Mouse (Mus musculus): ENCODE measurements around the gene Sobp. TPM values are rescaled to one million over a fixed set of nuclear protein-coding genes. Genes with fewer than 3 reads are reported as not detected.
A peak's percentile ranks its signal among the peaks of the same experiment; 100 is the strongest.

Sobp gene
- total RNA-seq (2014; fragmentation: Nextera tagmentation) (not detected in 2 replicates), total RNA-seq (2017) (under 0.01 TPM in 1 of 2 replicates, not detected in the other), polyA plus RNA-seq (2012) (not detected in 2 replicates)

DNA sequence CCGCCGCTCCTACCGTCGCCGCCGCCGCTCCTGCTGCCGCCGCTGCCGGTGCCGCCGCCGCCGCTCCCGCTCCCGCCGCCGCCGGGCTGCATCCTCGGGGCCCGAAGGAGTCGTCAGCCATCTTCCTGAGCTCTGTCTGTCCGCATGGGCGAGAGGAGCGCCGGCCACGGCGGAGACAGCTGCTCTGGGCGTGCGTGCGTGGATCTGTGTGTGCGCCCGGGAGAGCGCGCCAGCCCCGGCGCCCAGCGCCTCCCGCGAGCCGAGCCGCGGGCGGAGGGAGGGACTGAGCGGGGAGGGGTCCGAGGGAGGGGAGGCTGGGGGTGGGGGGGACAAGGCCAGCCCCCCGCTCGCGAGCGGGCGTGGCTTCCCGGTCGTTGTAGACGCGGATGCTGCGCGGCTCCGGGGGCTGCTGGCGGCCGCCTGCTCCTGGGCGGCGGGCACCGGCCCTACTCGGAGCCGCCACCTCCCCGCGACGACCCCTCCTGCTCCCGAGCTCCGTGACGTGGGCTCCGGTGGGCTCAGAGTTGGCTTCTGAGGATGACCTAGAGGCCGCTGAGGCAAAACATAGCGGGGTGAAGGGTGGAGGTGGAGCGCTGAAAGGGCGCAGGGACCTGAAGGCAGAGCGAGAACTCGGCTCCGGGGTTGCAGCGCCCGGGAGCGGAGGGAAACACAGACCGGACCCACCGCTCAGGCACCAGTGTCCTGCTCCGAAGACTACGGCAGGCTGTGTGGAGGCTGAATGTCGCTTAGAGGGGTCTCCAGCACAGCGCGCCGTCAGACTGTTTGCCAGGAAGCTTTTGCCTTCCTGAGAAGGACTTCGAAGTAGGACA lies at the start of gene Sobp, which contains the start of gene 9030612E09Rik:
Gene Sobp (minus strand): TSS at position 205 of the 830 bp plus-strand sequence.
Gene 9030612E09Rik (plus strand): TSS at position 379 of the 830 bp plus-strand sequence.
- Histone ChIP-seq H3K4me3 (ENCODE audit: low read depth, low read length) (no peak within 1 kb of the TSS), H3K27me3 (ENCODE audit: insufficient read depth, low read length) (0 out of 2 replicates have a peak, but pooled peaks cover 6% of the 10 kb centered on the region), H3K9me3 (replicated peaks) (no peaks in the 10 kb centered on the region), H3K36me3 (replicated peaks) (no peaks in the 10 kb centered on the region), H3K4me1 (ENCODE audit: insufficient read depth, low read depth, low read length) (no peaks in the 10 kb centered on the region)
- no peak for DNase-seq (ENCODE audit: low spot score)
- no peak for TF ChIP-seq GATA1 (IDR thresholded peaks at IDR 0.05; ENCODE audit: borderline replicate concordance, low read length)
- TF ChIP-seq TAL1 (conservative IDR thresholded peaks at IDR 0.05; ENCODE audit: low read depth, low read length), result no peak
- no peak for TF ChIP-seq GATA2 (IDR thresholded peaks at IDR 0.05; ENCODE audit: borderline replicate concordance, low read depth, low read length)
- no peak for ATAC-seq (ENCODE audit: extremely low read depth, insufficient number of reproducible peaks, low FRiP score, poor library complexity, severe bottlenecking)

DNA sequence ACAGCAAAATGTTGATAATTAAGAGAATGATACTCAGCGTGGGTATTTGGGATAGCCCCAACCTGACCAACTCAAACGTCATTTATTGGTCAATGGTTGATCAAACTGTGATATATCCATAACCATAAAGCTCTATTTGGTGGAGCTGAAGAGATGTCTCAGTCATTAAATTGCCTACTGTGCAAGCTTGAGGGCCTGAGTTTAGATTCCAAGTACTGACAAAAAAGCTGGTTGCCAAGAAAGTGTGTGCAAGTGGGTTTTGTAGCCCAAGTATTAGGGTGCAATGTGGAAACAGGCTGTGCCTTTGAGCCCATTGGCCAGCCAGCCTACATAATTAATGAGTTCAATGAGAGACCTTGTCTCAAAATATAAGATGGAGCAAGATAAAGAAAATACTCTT lies 49.1 kb upstream of the Sobp start:
- ATAC-seq (ENCODE audit: extremely low read depth, insufficient number of reproducible peaks, low FRiP score, poor library complexity, severe bottlenecking), result no peak
- Histone ChIP-seq H3K4me3 (ENCODE audit: low read depth, low read length) (no peak overlapping the region), H3K27me3 (ENCODE audit: insufficient read depth, low read length) (no peaks in the 10 kb centered on the region), H3K4me1 (ENCODE audit: insufficient read depth, low read depth, low read length) (no peaks in the 10 kb centered on the region; the same call in 1 of the 2 replicates), H3K9me3 (replicated peaks) (no peaks in the 10 kb centered on the region), H3K36me3 (replicated peaks) (peaks cover 10% of the 10 kb centered on the region)
- TF ChIP-seq CTCF (IDR thresholded peaks at IDR 0.05; ENCODE audit: low read depth, low read length) (no peak), TAL1 (conservative IDR thresholded peaks at IDR 0.05; ENCODE audit: low read depth, low read length) (no peak), GATA2 (IDR thresholded peaks at IDR 0.05; ENCODE audit: borderline replicate concordance, low read depth, low read length) (no peak), POLR2AphosphoS5 (IDR thresholded peaks at IDR 0.05; ENCODE audit: insufficient replicate concordance, low read depth, low read length) (no peak), GATA1 (IDR thresholded peaks at IDR 0.05; ENCODE audit: borderline replicate concordance, low read length) (no peak)
- no peak for DNase-seq (ENCODE audit: low spot score)

DNA sequence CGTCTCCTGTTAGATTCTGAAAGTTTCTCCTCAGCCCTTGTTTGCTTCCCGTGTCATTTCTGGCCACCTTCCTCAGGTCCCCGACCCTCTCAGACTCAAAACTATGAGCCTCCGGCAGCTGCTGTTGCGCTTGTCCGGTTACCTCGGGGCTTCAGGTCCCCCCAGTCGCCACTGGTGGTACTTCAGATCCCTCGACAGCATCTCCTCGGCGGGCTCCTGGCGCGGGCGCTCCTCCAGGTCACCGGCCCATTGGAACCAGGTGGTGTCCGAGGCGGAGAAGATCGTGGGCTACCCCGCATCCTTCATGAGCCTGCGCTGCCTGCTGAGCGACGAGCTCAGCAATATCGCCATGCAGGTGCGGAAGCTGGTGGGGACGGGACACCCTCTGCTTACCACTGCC lies 47.3 kb upstream of the Sobp start:
- Histone ChIP-seq H3K4me3 (ENCODE audit: low read depth, low read length) (peak overlapping the region; percentile 82), H3K4me1 (ENCODE audit: insufficient read depth, low read depth, low read length) (no peaks in the 10 kb centered on the region; the same call in 1 of the 2 replicates), H3K36me3 (replicated peaks) (peaks cover 3% of the 10 kb centered on the region), H3K27me3 (ENCODE audit: insufficient read depth, low read length) (no peaks in the 10 kb centered on the region), H3K9me3 (replicated peaks) (no peaks in the 10 kb centered on the region)
- TF ChIP-seq POLR2AphosphoS5 (IDR thresholded peaks at IDR 0.05; ENCODE audit: insufficient replicate concordance, low read depth, low read length), result no peak
- no peak for TF ChIP-seq TAL1 (conservative IDR thresholded peaks at IDR 0.05; ENCODE audit: low read depth, low read length)
- TF ChIP-seq GATA1 (IDR thresholded peaks at IDR 0.05; ENCODE audit: borderline replicate concordance, low read length), result no peak
- TF ChIP-seq CTCF (IDR thresholded peaks at IDR 0.05; ENCODE audit: low read depth, low read length), result no peak
- TF ChIP-seq GATA2 (IDR thresholded peaks at IDR 0.05; ENCODE audit: borderline replicate concordance, low read depth, low read length), result no peak
- ATAC-seq (ENCODE audit: extremely low read depth, insufficient number of reproducible peaks, low FRiP score, poor library complexity, severe bottlenecking) (no peak), DNase-seq (ENCODE audit: low spot score) (peak; percentile 1)

GRCm38 (mm10) chr10:43220910-43221625 lies 46.7 kb upstream of the Sobp start, which contains the start of gene Pdss2:
Gene Pdss2, plus strand, starts transcription at chr10:43221486.
- no peaks in the 10 kb centered on the region for H3K27me3 ChIP-seq (ENCODE audit: insufficient read depth, low read length)
- DNase-seq (ENCODE audit: low spot score), result peak; percentile 55
- TF ChIP-seq GATA1 (IDR thresholded peaks at IDR 0.05; ENCODE audit: borderline replicate concordance, low read length), result no peak
- no peak for TF ChIP-seq CTCF (IDR thresholded peaks at IDR 0.05; ENCODE audit: low read depth, low read length)
- TF ChIP-seq POLR2AphosphoS5 (IDR thresholded peaks at IDR 0.05; ENCODE audit: insufficient replicate concordance, low read depth, low read length), result no peak
- no peak for TF ChIP-seq TAL1 (conservative IDR thresholded peaks at IDR 0.05; ENCODE audit: low read depth, low read length)
- TF ChIP-seq GATA2 (IDR thresholded peaks at IDR 0.05; ENCODE audit: borderline replicate concordance, low read depth, low read length), result no peak

DNA sequence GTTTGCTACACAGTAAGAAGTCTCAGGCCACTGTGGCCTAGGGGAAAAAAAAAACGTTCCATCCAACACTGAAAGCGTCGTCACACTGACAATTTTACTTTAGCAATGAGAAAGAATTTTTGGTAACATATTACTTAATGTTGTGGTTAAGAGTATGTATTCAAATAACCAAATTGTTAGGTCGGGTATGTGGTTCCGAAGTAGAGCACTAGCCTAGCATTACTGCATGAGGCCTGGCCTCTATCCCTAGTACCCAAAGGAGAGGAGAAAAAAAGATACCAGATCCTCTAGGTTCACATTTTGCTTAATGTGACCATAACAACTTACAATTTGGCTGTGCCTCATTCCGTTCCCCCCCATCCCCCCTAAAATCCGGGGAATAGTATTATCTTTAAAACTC lies 46.1 kb upstream of the Sobp start:
- peak overlapping the region; percentile 82 for H3K4me3 ChIP-seq (ENCODE audit: low read depth, low read length)
- peak; percentile 1 for DNase-seq (ENCODE audit: low spot score)

More at GRCm38 (mm10) chr10:43220910-43221625, 46.7 kb upstream of the Sobp start, which contains the start of gene Pdss2:
- no peaks in the 10 kb centered on the region for H3K36me3 ChIP-seq (replicated peaks)
- H3K4me1 ChIP-seq (ENCODE audit: insufficient read depth, low read depth, low read length), result no peaks in the 10 kb centered on the region; the same call in 1 of the 2 replicates
- ATAC-seq (ENCODE audit: extremely low read depth, insufficient number of reproducible peaks, low FRiP score, poor library complexity, severe bottlenecking), result peak; percentile 78
- no peaks in the 10 kb centered on the region for H3K9me3 ChIP-seq (replicated peaks)
- H3K4me3 ChIP-seq (ENCODE audit: low read depth, low read length), result peak within 1 kb of the TSS; percentile 82

More for the DNA sequence above, 46.1 kb upstream of the Sobp start:
- ATAC-seq (ENCODE audit: extremely low read depth, insufficient number of reproducible peaks, low FRiP score, poor library complexity, severe bottlenecking), result no peak
- TF ChIP-seq GATA2 (IDR thresholded peaks at IDR 0.05; ENCODE audit: borderline replicate concordance, low read depth, low read length) (no peak), POLR2AphosphoS5 (IDR thresholded peaks at IDR 0.05; ENCODE audit: insufficient replicate concordance, low read depth, low read length) (no peak)
- Histone ChIP-seq H3K9me3 (replicated peaks) (no peaks in the 10 kb centered on the region), H3K27me3 (ENCODE audit: insufficient read depth, low read length) (no peaks in the 10 kb centered on the region), H3K4me1 (ENCODE audit: insufficient read depth, low read depth, low read length) (no peaks in the 10 kb centered on the region; the same call in 1 of the 2 replicates), H3K36me3 (replicated peaks) (no peaks in the 10 kb centered on the region)
